Mouse (Mus musculus): Measurements from ENCODE around the gene Cdc42ep1. TPM values are rescaled to one million over a fixed set of nuclear protein-coding genes. Genes with fewer than 3 reads are reported as not detected.

Cdc42ep1 gene
- polyA plus RNA-seq, 1 experiment from 2014 or later, result 101 TPM

DNA sequence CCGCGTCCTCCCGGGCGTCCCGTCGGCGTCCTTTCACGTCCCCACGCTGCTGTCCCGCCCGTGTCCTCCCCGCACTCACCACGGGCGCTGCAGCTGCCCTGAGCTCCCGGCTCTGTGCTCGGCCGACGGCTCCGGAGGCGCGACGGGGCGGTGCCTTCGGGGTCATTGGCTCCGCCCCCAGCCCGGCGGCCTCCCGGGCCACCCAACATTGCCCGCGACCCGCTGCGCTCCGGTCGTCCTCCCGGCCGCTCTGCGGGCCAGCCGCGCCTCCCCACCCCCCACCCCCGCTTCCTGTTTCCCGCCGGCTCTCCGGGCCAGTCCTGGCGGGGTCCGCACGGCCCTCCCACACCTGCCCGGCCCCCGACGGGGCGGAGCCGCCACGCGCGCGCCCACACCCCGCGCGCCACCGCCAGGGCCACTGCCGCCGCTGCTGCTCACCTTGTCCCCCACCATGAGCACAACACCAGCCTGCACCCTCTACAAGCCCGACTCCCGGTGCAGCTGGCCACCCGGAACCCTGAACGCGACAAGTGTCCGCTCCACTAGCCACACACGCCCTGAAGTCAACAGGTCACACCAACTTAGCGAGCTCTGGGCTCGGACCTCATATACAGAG, 39.5 kb upstream of the Cdc42ep1 start, which contains the start of gene Card10:
TSS of gene Card10 (minus strand) at position 267 of the 616 bp plus-strand sequence.
- H3K36me3 ChIP-seq (ENCODE audit: insufficient read depth), result no peaks in the 10 kb centered on the region
- peak within 1 kb of the TSS; percentile 93 for H3K4me2 ChIP-seq
- H3K4me3 ChIP-seq (ENCODE audit: low read depth, low read length), result peak within 1 kb of the TSS; percentile 62
- no peak for TF ChIP-seq CTCF (IDR thresholded peaks at IDR 0.05; ENCODE audit: low read depth)
- ATAC-seq (ENCODE audit: insufficient read depth) (peak; percentile 72), DNase-seq (peak; percentile 76)
- peaks cover 25% of the 10 kb centered on the region for H3K27me3 ChIP-seq (ENCODE audit: insufficient read depth, low read length)
- no peaks in the 10 kb centered on the region for H3K9me3 ChIP-seq (ENCODE audit: low read depth, low read length)
- peak within 1 kb of the TSS; percentile 63; the same call in 1 of the 2 replicates for H3K27ac ChIP-seq (ENCODE audit: low read depth)
- H3K4me1 ChIP-seq (ENCODE audit: insufficient read depth), result 0 out of 2 replicates have a peak, but pooled peaks cover 8% of the 10 kb centered on the region
- 1% methylated on average over 70 of the region's 70 CpGs for WGBS
- H3K9ac ChIP-seq, result peak within 1 kb of the TSS; percentile 64

- H3K9ac ChIP-seq, result no peak overlapping the region
- H3K4me2 ChIP-seq, result peak overlapping the region; percentile 93
- no peak overlapping the region for H3K4me3 ChIP-seq (ENCODE audit: low read depth, low read length)
- WGBS, result 5% methylated on average over 8 of the region's 8 CpGs
- no peak for TF ChIP-seq CTCF (IDR thresholded peaks at IDR 0.05; ENCODE audit: low read depth)
- DNase-seq, result peak; percentile 40
- ATAC-seq (ENCODE audit: insufficient read depth), result peak; percentile 10; the same call in 1 of the 2 replicates
- no peaks in the 10 kb centered on the region for H3K36me3 ChIP-seq (ENCODE audit: insufficient read depth)
- H3K9me3 ChIP-seq (ENCODE audit: low read depth, low read length), result no peaks in the 10 kb centered on the region
- H3K27me3 ChIP-seq (ENCODE audit: insufficient read depth, low read length), result peaks cover 25% of the 10 kb centered on the region
- H3K4me1 ChIP-seq (ENCODE audit: insufficient read depth), result 0 out of 2 replicates have a peak, but pooled peaks cover 8% of the 10 kb centered on the region
- H3K27ac ChIP-seq (ENCODE audit: low read depth), result peak overlapping the region; percentile 55; the same call in 1 of the 2 replicates
Observed at GRCm38 (mm10) chr15:78803499-78803900, 38.9 kb upstream of the Cdc42ep1 start.

- H3K4me3 ChIP-seq (ENCODE audit: low read depth, low read length), result no peak overlapping the region
- WGBS, result 15% methylated on average over 6 of the region's 6 CpGs
- no peaks in the 10 kb centered on the region for H3K36me3 ChIP-seq (ENCODE audit: insufficient read depth)
- H3K27ac ChIP-seq (ENCODE audit: low read depth), result peak overlapping the region; percentile 55; the same call in 1 of the 2 replicates
- DNase-seq (no peak), ATAC-seq (ENCODE audit: insufficient read depth) (no peak)
- H3K9me3 ChIP-seq (ENCODE audit: low read depth, low read length), result no peaks in the 10 kb centered on the region
- TF ChIP-seq CTCF (IDR thresholded peaks at IDR 0.05; ENCODE audit: low read depth), result no peak
- no peak overlapping the region for H3K4me2 ChIP-seq
- 0 out of 2 replicates have a peak, but pooled peaks cover 8% of the 10 kb centered on the region for H3K4me1 ChIP-seq (ENCODE audit: insufficient read depth)
- H3K9ac ChIP-seq, result no peak overlapping the region
- H3K27me3 ChIP-seq (ENCODE audit: insufficient read depth, low read length), result peaks cover 25% of the 10 kb centered on the region
Observed at GRCm38 (mm10) chr15:78804326-78804725, 38.1 kb upstream of the Cdc42ep1 start.

- ATAC-seq (ENCODE audit: insufficient read depth) (no peak), DNase-seq (no peak)
- Histone ChIP-seq H3K27ac (ENCODE audit: low read depth) (no peak overlapping the region), H3K4me3 (ENCODE audit: low read depth, low read length) (no peak overlapping the region), H3K9me3 (ENCODE audit: low read depth, low read length) (no peaks in the 10 kb centered on the region), H3K36me3 (ENCODE audit: insufficient read depth) (no peaks in the 10 kb centered on the region), H3K4me2 (no peak overlapping the region), H3K27me3 (ENCODE audit: insufficient read depth, low read length) (peaks cover 25% of the 10 kb centered on the region), H3K4me1 (ENCODE audit: insufficient read depth) (peaks cover 14% of the 10 kb centered on the region; the same call in 1 of the 2 replicates), H3K9ac (no peak overlapping the region)
- no peak for TF ChIP-seq CTCF (IDR thresholded peaks at IDR 0.05; ENCODE audit: low read depth)
- 74% methylated on average over 2 of the region's 2 CpGs for WGBS
Observed at GRCm38 (mm10) chr15:78805351-78805750, 37.1 kb upstream of the Cdc42ep1 start.

GRCm38 (mm10) chr15:78806614-78807013, 35.8 kb upstream of the Cdc42ep1 start:
- Histone ChIP-seq H3K4me3 (ENCODE audit: low read depth, low read length) (no peak overlapping the region), H3K27me3 (ENCODE audit: insufficient read depth, low read length) (peaks cover 15% of the 10 kb centered on the region), H3K9ac (no peak overlapping the region), H3K27ac (ENCODE audit: low read depth) (0 out of 2 replicates have a peak overlapping the region, but pooled peaks have one; percentile 22), H3K4me1 (ENCODE audit: insufficient read depth) (peaks cover 14% of the 10 kb centered on the region; the same call in 1 of the 2 replicates), H3K36me3 (ENCODE audit: insufficient read depth) (no peaks in the 10 kb centered on the region), H3K4me2 (no peak overlapping the region), H3K9me3 (ENCODE audit: low read depth, low read length) (no peaks in the 10 kb centered on the region)
- ATAC-seq (ENCODE audit: insufficient read depth) (no peak), DNase-seq (no peak)
- no peak for TF ChIP-seq CTCF (IDR thresholded peaks at IDR 0.05; ENCODE audit: low read depth)
- 23% methylated on average over 2 of the region's 2 CpGs for WGBS

- Histone ChIP-seq H3K4me1 (ENCODE audit: insufficient read depth) (peaks cover 14% of the 10 kb centered on the region; the same call in 1 of the 2 replicates), H3K27me3 (ENCODE audit: insufficient read depth, low read length) (peaks cover 10% of the 10 kb centered on the region), H3K9ac (no peak overlapping the region), H3K27ac (ENCODE audit: low read depth) (no peak overlapping the region), H3K9me3 (ENCODE audit: low read depth, low read length) (no peaks in the 10 kb centered on the region), H3K4me3 (ENCODE audit: low read depth, low read length) (no peak overlapping the region), H3K4me2 (no peak overlapping the region), H3K36me3 (ENCODE audit: insufficient read depth) (no peaks in the 10 kb centered on the region)
- no peak for TF ChIP-seq CTCF (IDR thresholded peaks at IDR 0.05; ENCODE audit: low read depth)
- ATAC-seq (ENCODE audit: insufficient read depth), result no peak
- no peak for DNase-seq
- WGBS, result 55% methylated on average over 3 of the region's 3 CpGs
Observed at GRCm38 (mm10) chr15:78807141-78807540, 35.3 kb upstream of the Cdc42ep1 start.

DNA sequence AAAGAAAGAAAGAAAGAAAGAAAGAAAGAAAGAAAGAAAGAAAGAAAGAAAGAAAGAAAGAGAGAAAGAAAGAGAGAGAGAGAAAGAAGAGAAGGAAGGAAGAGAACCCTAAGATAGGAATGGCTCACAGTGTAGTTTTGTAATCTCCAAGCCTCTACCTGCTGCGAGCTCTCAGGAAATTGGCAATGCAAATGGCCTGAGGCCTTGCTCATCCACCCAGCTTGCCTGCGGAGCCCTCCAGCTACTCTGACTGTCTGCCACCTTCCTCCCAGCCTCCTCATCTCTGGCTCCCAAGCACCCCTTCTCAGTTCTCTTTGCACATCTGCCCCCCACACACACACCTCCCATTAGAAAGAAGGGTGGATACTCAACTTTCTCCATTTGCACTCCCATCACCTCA, 33.4 kb upstream of the Cdc42ep1 start:
- TF ChIP-seq CTCF (IDR thresholded peaks at IDR 0.05; ENCODE audit: low read depth), result no peak

More for the DNA sequence above, 33.4 kb upstream of the Cdc42ep1 start:
- Histone ChIP-seq H3K4me3 (ENCODE audit: low read depth, low read length) (no peak overlapping the region), H3K36me3 (ENCODE audit: insufficient read depth) (no peaks in the 10 kb centered on the region), H3K27me3 (ENCODE audit: insufficient read depth, low read length) (no peaks in the 10 kb centered on the region), H3K4me2 (no peak overlapping the region), H3K4me1 (ENCODE audit: insufficient read depth) (peaks cover 10% of the 10 kb centered on the region; the same call in 1 of the 2 replicates), H3K9ac (no peak overlapping the region), H3K27ac (ENCODE audit: low read depth) (no peak overlapping the region), H3K9me3 (ENCODE audit: low read depth, low read length) (no peaks in the 10 kb centered on the region)
- DNase-seq (no peak), ATAC-seq (ENCODE audit: insufficient read depth) (no peak)
- WGBS, result 80% methylated on average over 2 of the region's 2 CpGs
